Mouse (Mus musculus) ZHBTc4 (cell line): ENCODE measurements around the gene Ldhd.

Source experiments
- DNase-seq: peaks from one replicate; pipeline ENCODE4 v3.0.0-alpha.2; 2011; ENCODE audit warnings: low read depth, low spot score

The Ldhd gene

GRCm38 (mm10) chr8:111627923-111628322 is 2.3 kb downstream of the Ldhd start:
- DNase-seq: no peak

GRCm38 (mm10) chr8:111626933-111627332 is 3.2 kb downstream of the Ldhd start:
- DNase-seq: no peak

GRCm38 (mm10) chr8:111626528-111626820 is 3.7 kb downstream of the Ldhd start:
- no peak for DNase-seq

GRCm38 (mm10) chr8:111625694-111626527 is 4.3 kb downstream of the Ldhd start:
- DNase-seq: peak; percentile 93

- DNase-seq: peak; percentile 16
Measured at GRCm38 (mm10) chr8:111624853-111625221, 5.3 kb downstream of the Ldhd start.

GRCm38 (mm10) chr8:111624081-111624852 is 5.9 kb downstream of the Ldhd start:
- no peak for DNase-seq

GRCm38 (mm10) chr8:111622553-111622952 is 7.6 kb downstream of the Ldhd start:
- DNase-seq: no peak

- peak; percentile 88 for DNase-seq
Measured at GRCm38 (mm10) chr8:111622104-111622503, 8.1 kb downstream of the Ldhd start.

GRCm38 (mm10) chr8:111619936-111620335 is 10.2 kb downstream of the Ldhd start:
- DNase-seq: no peak

- no peak for DNase-seq
Measured at GRCm38 (mm10) chr8:111618273-111618672, 11.9 kb downstream of the Ldhd start.

GRCm38 (mm10) chr8:111617812-111618211 is 12.4 kb downstream of the Ldhd start:
- DNase-seq: no peak

GRCm38 (mm10) chr8:111614786-111615701 is 15.1 kb downstream of the Ldhd start:
- DNase-seq: no peak

GRCm38 (mm10) chr8:111613181-111613580 is 17.0 kb downstream of the Ldhd start:
- peak; percentile 94 for DNase-seq

- DNase-seq: no peak
Measured at GRCm38 (mm10) chr8:111607414-111607813, 22.8 kb downstream of the Ldhd start.

- no peak for DNase-seq
Measured at GRCm38 (mm10) chr8:111606961-111607360, 23.2 kb downstream of the Ldhd start.

GRCm38 (mm10) chr8:111604986-111605385 is 25.2 kb downstream of the Ldhd start:
- DNase-seq: no peak

GRCm38 (mm10) chr8:111602050-111602449 is 28.1 kb downstream of the Ldhd start:
- DNase-seq: no peak

GRCm38 (mm10) chr8:111599707-111600444 is 30.3 kb downstream of the Ldhd start:
- no peak for DNase-seq

- DNase-seq: no peak
Measured at GRCm38 (mm10) chr8:111597310-111597709, 32.9 kb downstream of the Ldhd start.

- no peak for DNase-seq
Measured at GRCm38 (mm10) chr8:111596485-111596821, 33.7 kb downstream of the Ldhd start.

- peak; percentile 30 for DNase-seq
Measured at GRCm38 (mm10) chr8:111595712-111596484, 34.3 kb downstream of the Ldhd start.
